Mouse (Mus musculus): ENCODE data around the gene Ccdc151. TPM values are rescaled to one million over a fixed set of nuclear protein-coding genes. Genes with fewer than 3 reads are reported as not detected.

Ccdc151 gene
- polyA plus RNA-seq, 1 experiment from 2014 or later, result 4.4 TPM

DNA sequence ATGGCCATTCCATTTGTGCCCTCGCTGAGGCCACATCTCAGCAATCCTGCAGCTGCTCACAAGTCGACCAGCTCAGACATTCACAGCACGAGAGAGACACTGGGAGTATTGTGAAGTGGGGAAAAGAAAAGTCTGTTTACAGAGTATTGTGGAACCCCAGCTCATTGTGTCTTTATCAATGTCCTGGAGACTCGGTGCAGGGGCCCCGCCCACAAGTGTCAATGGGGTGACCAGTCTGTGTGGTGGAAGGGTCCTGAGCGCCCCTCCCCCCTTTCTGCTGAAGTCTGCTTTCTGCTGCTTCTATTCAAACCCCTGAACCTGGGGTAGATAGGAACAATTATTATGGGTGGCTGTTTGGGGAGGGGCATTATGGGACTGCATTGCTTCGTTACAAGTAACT lies 26.0 kb upstream of the Ccdc151 start:
- no peaks in the 10 kb centered on the region for H3K36me3 ChIP-seq
- no peak overlapping the region for H3K4me3 ChIP-seq
- no peaks in the 10 kb centered on the region for H3K27me3 ChIP-seq
- ATAC-seq (ENCODE audit: borderline replicate concordance, extremely low read depth, low FRiP score, low TSS enrichment), result no peak
- WGBS, result 33% methylated on average over 7 of the region's 7 CpGs
- no peaks in the 10 kb centered on the region for H3K4me1 ChIP-seq
- no peaks in the 10 kb centered on the region for H3K9me3 ChIP-seq
- no peak overlapping the region for H3K4me2 ChIP-seq
- H3K9ac ChIP-seq, result no peak overlapping the region
- H3K27ac ChIP-seq, result no peak overlapping the region

DNA sequence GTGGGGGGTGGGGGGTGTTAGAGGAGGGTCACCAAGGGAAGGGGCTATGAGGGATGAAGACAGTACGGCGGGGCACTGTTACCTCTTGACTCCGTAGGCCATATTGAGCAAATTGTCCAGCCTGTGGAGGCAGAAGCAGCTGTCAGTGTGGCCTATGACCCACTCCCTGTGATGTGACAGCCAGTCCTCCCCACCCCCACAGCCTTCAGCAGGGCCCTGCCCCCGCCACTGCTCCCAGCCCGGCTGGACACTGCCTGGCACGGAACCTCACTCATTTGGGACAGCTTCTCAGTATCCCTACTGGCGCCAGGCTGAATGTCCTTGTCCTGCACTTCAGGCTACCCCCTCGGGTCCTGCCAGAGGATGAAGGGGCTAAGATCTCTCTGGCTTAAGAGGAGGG lies 22.2 kb upstream of the Ccdc151 start:
- 36% methylated on average over 7 of the region's 8 CpGs for WGBS
- Histone ChIP-seq H3K9me3 (no peaks in the 10 kb centered on the region), H3K36me3 (no peaks in the 10 kb centered on the region), H3K4me1 (no peaks in the 10 kb centered on the region), H3K27me3 (no peaks in the 10 kb centered on the region; the same call in 1 of the 2 replicates), H3K27ac (no peak overlapping the region), H3K4me2 (no peak overlapping the region), H3K4me3 (no peak overlapping the region), H3K9ac (no peak overlapping the region)
- ATAC-seq (ENCODE audit: borderline replicate concordance, extremely low read depth, low FRiP score, low TSS enrichment), result 0 out of 2 replicates have a peak, but pooled peaks have one; percentile 55

DNA sequence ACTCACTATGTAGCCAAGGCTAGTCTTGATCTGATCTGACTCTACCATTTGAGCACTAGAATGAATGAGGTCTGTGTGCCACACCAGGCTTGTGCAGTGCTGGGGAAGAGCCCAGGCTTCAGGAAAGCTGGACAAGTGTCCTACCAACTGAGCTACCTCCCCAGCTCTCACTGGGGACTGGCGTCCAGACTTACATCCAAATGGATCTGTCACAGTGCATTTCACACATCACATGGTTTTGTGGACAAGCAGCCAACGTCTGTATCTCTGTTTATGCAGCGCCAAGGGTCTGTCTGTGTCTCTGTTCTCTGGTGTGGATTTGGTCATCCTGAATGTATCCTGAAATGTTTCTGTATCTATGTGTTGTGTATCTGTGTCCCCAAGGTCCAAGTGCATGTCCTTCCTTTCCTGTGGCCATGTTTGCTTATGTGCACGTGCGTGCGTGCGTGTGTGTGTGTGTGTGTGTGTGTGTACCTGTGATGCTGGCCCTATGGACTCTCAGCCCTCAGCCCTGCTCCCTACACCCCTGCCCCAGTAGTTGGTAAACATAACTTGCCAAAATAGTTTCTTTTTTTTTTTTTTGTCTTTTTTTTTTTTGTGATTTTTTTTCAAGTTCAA lies 14.9 kb upstream of the Ccdc151 start:
- H3K27ac ChIP-seq, result no peak overlapping the region
- ATAC-seq (ENCODE audit: borderline replicate concordance, extremely low read depth, low FRiP score, low TSS enrichment), result no peak
- H3K9me3 ChIP-seq, result no peaks in the 10 kb centered on the region
- 64% methylated on average over 7 of the region's 7 CpGs for WGBS
- H3K36me3 ChIP-seq, result peaks cover 24% of the 10 kb centered on the region
- no peak overlapping the region for H3K9ac ChIP-seq
- no peak overlapping the region for H3K4me2 ChIP-seq
- no peaks in the 10 kb centered on the region for H3K4me1 ChIP-seq
- H3K27me3 ChIP-seq, result no peaks in the 10 kb centered on the region
- no peak overlapping the region for H3K4me3 ChIP-seq

DNA sequence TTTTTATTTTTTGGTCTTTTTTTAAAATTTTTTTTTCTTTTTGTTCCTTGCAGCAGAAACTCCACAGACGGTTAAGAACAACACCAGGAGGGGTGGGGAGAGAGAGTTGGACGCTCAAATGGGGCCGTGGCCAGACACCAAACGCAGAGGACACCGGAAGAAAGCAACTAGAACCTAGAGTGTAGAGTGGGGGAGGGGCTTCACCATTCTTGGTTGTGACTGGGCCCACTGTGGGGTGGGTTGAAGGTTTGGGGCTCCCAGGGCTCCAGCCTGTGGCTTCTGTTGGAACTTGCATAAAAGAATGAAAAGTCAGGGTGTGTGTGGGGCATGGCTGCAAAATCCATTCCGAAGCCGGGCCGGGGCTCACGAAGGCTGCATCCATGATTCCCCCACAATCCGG lies 13.8 kb upstream of the Ccdc151 start:
- H3K9me3 ChIP-seq, result no peaks in the 10 kb centered on the region
- H3K4me2 ChIP-seq, result no peak overlapping the region
- H3K4me1 ChIP-seq, result no peaks in the 10 kb centered on the region
- 65% methylated on average over 10 of the region's 10 CpGs for WGBS
- no peak for ATAC-seq (ENCODE audit: borderline replicate concordance, extremely low read depth, low FRiP score, low TSS enrichment)
- peaks cover 34% of the 10 kb centered on the region for H3K36me3 ChIP-seq
- no peak overlapping the region for H3K27ac ChIP-seq
- H3K27me3 ChIP-seq, result no peaks in the 10 kb centered on the region
- H3K4me3 ChIP-seq, result no peak overlapping the region
- H3K9ac ChIP-seq, result no peak overlapping the region

DNA sequence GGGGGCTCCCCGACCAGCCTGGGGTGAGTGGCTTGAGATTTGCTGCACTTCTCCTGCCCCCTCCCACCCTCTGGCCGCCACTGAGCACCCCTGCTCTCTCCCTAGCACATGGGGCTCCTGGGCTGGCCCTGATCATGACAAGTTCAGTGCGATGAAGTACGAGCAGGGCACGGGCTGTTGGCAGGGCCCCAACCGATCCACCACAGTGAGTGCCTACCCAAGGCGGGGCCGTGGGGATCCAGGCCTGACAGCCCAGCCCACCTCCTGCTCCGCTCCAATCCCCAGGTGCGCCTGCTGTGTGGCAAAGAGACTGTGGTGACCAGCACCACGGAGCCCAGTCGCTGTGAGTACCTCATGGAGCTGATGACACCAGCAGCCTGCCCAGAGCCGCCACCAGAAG lies 10.3 kb upstream of the Ccdc151 start:
- H3K36me3 ChIP-seq, result peaks cover 69% of the 10 kb centered on the region
- no peak overlapping the region for H3K4me2 ChIP-seq
- no peak overlapping the region for H3K4me3 ChIP-seq
- no peak overlapping the region for H3K27ac ChIP-seq
- H3K9ac ChIP-seq, result no peak overlapping the region
- H3K9me3 ChIP-seq, result no peaks in the 10 kb centered on the region
- no peaks in the 10 kb centered on the region for H3K27me3 ChIP-seq
- no peak for ATAC-seq (ENCODE audit: borderline replicate concordance, extremely low read depth, low FRiP score, low TSS enrichment)
- no peaks in the 10 kb centered on the region for H3K4me1 ChIP-seq
- 91% methylated on average over 13 of the region's 13 CpGs for WGBS

DNA sequence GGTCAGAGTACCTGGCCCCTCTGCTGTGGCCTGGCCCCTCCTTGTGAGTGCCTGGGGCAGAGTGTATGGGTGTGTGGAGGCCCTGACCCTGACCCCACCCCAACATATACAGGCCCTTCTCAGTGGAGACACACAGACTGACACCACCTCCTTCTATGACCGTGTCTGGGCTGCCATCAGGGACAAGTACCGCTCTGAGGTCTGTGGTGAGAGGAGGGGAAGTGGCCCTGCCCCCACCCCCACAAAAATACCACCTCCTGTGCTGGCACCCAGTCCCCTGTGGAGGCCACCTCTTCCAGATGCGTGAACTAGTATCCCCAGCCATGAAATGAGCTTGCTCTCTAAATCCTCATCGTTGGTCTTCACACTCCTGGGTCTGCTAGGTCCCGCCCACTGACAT lies 8.6 kb upstream of the Ccdc151 start:
- Histone ChIP-seq H3K4me3 (no peak overlapping the region), H3K27me3 (no peaks in the 10 kb centered on the region), H3K27ac (no peak overlapping the region), H3K36me3 (peaks cover 85% of the 10 kb centered on the region), H3K4me1 (0 out of 2 replicates have a peak, but pooled peaks cover 1% of the 10 kb centered on the region), H3K9me3 (no peaks in the 10 kb centered on the region), H3K4me2 (no peak overlapping the region), H3K9ac (no peak overlapping the region)
- no peak for ATAC-seq (ENCODE audit: borderline replicate concordance, extremely low read depth, low FRiP score, low TSS enrichment)
- 87% methylated on average over 5 of the region's 5 CpGs for WGBS

DNA sequence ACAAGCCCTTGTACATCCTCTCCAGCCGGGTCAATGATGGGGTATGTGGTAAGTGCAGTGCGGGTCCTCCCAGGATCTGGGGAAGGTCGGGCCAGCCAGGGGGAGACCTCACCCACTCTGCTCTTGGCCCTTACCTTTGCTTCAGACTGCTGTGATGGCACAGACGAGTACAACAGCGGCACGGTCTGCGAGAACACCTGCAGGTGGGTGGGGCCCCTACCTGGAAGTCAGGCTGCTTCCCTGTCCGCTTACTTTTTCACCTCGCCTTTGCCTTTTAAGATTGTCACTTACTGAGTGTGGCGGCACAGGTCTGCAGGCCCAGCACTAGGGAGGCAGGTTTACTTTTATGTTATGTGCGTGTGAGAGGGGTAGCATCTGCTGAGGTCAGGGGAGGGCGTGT lies 2.1 kb upstream of the Ccdc151 start:
- Histone ChIP-seq H3K4me3 (no peak overlapping the region), H3K9ac (no peak overlapping the region), H3K36me3 (peaks cover 56% of the 10 kb centered on the region), H3K4me1 (peaks cover 31% of the 10 kb centered on the region), H3K27ac (no peak overlapping the region), H3K27me3 (no peaks in the 10 kb centered on the region), H3K4me2 (no peak overlapping the region), H3K9me3 (no peaks in the 10 kb centered on the region)
- ATAC-seq (ENCODE audit: borderline replicate concordance, extremely low read depth, low FRiP score, low TSS enrichment), result no peak
- 91% methylated on average over 12 of the region's 12 CpGs for WGBS

DNA sequence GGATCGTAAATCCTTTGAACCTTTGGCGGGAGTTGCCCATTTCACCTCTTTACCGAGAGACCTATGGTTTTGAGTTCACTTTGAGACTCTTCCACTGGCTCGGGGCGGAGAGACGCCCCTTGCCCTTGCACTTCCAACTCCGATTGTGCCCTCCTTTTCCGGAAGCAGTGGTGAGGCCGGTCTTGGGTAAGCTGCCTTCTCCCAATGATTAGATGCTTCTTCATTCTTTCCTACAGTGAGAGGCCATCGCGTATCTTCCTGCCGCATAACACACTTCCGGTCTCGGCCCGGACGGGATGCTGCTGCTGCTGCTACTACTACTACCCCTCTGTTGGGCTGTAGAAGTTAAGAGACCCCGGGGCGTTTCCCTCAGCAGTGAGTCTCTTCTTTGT lies 725 bp upstream of the Ccdc151 start:
- H3K27ac ChIP-seq, result peak overlapping the region; percentile 39
- H3K9me3 ChIP-seq, result no peaks in the 10 kb centered on the region
- no peak for ATAC-seq (ENCODE audit: borderline replicate concordance, extremely low read depth, low FRiP score, low TSS enrichment)
- 2% methylated on average over 18 of the region's 18 CpGs for WGBS
- H3K4me3 ChIP-seq, result peak overlapping the region; percentile 64
- peak overlapping the region; percentile 87 for H3K4me2 ChIP-seq
- peak overlapping the region; percentile 52 for H3K9ac ChIP-seq
- H3K36me3 ChIP-seq, result peaks cover 43% of the 10 kb centered on the region
- no peaks in the 10 kb centered on the region for H3K27me3 ChIP-seq
- peaks cover 31% of the 10 kb centered on the region for H3K4me1 ChIP-seq

DNA sequence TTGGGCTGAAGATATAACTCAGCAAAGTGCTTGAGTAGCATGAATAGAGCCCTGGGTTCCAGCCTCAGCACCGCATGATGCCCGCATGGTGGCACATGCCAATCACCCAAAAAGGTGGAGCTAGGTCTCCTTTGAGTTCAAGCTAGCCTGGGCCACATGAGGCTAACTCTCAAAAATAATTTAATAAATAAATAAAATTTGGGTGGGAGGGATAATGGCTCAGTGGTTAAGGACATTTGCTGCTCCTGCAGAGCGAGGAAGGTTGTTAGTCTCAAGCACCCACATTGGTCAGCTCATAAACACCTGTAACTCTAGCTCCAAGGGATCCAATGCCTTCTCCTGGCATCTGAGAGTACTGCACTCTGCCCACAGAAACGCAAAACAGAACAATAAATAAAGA lies 801 bp downstream of the Ccdc151 start:
- Histone ChIP-seq H3K9me3 (no peaks in the 10 kb centered on the region), H3K27ac (no peak overlapping the region), H3K9ac (no peak overlapping the region), H3K4me3 (no peak overlapping the region), H3K4me1 (peaks cover 31% of the 10 kb centered on the region), H3K27me3 (no peaks in the 10 kb centered on the region), H3K4me2 (peak overlapping the region; percentile 50; the same call in 1 of the 2 replicates), H3K36me3 (peaks cover 27% of the 10 kb centered on the region)
- ATAC-seq (ENCODE audit: borderline replicate concordance, extremely low read depth, low FRiP score, low TSS enrichment), result no peak
- 80% methylated on average over 4 of the region's 4 CpGs for WGBS

DNA sequence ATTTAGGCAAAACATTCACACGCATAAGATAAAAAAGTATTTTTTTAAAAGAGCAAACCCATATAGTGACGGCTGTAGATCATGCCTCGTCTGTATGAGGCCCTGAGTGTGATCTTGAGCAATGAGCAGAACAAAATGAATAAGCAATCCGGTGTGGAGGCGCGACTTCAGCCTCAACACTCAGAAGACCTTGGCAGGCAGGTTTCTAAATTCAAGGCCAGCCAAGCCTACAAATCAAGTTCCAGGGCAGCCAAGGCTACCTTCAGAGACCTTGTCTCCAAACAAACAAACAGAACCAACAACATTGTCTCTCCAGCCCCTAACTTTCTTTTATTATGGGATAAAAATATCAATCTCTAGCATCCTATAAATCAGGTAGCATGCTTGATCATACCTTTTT lies 2.1 kb downstream of the Ccdc151 start:
- peaks cover 25% of the 10 kb centered on the region for H3K4me1 ChIP-seq
- H3K4me3 ChIP-seq, result no peak overlapping the region
- ATAC-seq (ENCODE audit: borderline replicate concordance, extremely low read depth, low FRiP score, low TSS enrichment), result no peak
- H3K27ac ChIP-seq, result no peak overlapping the region
- no peaks in the 10 kb centered on the region for H3K9me3 ChIP-seq
- no peaks in the 10 kb centered on the region for H3K27me3 ChIP-seq
- peaks cover 14% of the 10 kb centered on the region for H3K36me3 ChIP-seq
- 86% methylated on average over 6 of the region's 6 CpGs for WGBS
- H3K4me2 ChIP-seq, result no peak overlapping the region
- H3K9ac ChIP-seq, result no peak overlapping the region

DNA sequence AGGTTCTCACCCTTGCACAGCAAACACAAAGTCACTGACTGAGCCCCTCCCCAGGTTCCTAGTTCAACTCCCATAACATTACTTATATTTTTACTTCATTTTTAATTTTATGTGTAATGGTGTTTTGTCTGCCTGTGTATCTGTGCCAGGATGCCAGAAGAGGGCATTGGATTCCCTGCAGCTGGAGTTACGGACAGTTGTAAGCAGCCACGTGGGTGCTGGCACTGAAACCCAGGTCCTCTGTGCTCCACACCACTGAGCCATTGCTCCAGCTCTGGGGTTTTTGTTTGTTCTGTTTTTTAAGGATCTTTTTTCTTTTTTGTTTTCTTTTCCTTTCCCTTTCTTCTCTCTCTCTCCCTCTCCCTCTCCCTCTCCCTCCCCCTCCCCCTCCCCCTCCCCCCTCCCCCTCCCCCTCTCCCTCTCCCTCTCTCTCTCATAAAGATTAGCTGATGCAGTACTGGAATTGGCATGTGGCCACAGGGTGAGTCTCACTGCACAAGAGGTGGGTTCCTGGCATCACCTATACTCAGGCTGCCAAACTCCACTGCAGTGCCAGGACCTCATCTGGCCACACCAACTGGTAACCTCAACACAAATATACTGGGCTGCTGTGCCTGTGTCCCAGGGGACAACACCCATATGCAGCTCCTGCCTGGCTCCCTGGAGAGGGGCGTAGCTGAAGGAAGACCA lies 6.1 kb downstream of the Ccdc151 start:
- no peak for ATAC-seq (ENCODE audit: borderline replicate concordance, extremely low read depth, low FRiP score, low TSS enrichment)
- Histone ChIP-seq H3K9me3 (no peaks in the 10 kb centered on the region), H3K4me2 (no peak overlapping the region), H3K36me3 (no peaks in the 10 kb centered on the region), H3K4me3 (no peak overlapping the region), H3K9ac (no peak overlapping the region), H3K27ac (no peak overlapping the region), H3K27me3 (peaks cover 12% of the 10 kb centered on the region), H3K4me1 (no peaks in the 10 kb centered on the region)
- 75% methylated on average over 3 of the region's 3 CpGs for WGBS

DNA sequence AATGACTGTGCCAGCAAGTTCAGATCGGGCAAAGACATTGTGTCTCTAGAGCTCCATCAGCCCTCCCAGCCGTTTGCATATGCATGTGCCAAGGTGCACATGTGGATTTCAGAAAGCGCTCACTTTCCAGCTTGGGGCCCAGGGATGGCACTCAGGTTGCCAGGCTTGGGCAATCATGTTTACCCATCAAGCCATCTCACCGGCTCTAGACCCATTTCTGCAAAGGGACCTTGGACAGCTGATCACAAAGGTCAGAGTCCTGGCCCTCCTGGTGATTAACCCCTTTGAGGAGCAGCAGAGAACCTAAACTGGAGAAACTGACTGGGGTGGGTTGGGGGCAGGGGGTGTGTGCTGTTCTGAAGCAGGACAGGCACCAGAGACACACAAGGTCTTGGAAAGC lies 10.2 kb downstream of the Ccdc151 start:
- Histone ChIP-seq H3K27ac (no peak overlapping the region), H3K9ac (no peak overlapping the region), H3K4me1 (peaks cover 22% of the 10 kb centered on the region), H3K27me3 (peaks cover 53% of the 10 kb centered on the region), H3K9me3 (no peaks in the 10 kb centered on the region), H3K36me3 (no peaks in the 10 kb centered on the region), H3K4me3 (no peak overlapping the region), H3K4me2 (no peak overlapping the region)
- ATAC-seq (ENCODE audit: borderline replicate concordance, extremely low read depth, low FRiP score, low TSS enrichment), result no peak
- WGBS, result 63% methylated on average over 4 of the region's 4 CpGs
